Mouse (Mus musculus) thymus, postnatal 14 days (tissue): ENCODE data around the gene Car6.

Source experiments
- DNase-seq: peaks from one replicate; pipeline ENCODE4 v3.0.0; 2021

Gene Car6

DNA sequence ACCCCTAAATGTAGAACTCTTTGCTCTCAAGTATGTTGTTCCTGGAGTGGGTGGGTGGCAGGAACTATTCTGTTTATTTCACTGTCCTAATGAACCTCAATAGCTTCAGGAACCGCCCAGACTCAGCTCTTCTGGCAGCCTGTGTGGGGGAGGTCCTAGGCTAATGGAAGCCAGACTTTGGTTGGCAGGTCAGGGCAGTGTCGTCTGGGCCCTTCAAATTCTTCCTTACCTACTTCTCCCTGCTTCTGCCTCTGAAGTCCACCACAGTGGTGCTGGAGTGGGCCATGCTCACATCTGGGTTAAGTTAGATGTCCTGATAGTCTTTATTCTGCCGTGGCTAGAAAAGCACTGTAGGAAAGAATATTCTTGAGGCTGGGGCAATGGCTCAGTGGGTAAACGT is 23.0 kb downstream of the Car6 start:
- no peak for DNase-seq

- DNase-seq = no peak
Measured at GRCm38 (mm10) chr4:150177122-150177521, 24.0 kb downstream of the Car6 start.

DNA sequence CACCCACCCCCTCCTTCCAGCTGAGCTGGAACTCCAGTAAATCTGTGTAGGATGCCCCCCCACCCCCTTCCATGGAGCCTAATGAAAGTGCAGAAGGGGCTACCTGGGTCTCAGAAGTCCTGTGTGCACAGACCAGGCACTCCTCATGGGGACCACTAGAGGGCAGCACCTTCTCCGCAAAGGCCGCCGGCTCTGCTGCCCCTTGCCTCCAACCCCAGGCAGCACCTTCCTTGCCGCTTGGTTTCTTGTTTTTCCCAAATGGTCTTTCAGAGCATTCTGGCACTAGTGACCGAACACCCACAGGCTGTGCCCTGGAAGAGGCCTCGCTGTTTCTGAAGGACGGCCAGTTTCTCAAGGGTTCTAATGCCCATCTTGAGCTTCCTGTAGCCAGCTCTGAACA is 24.6 kb downstream of the Car6 start:
- peak; percentile 38 for DNase-seq

- no peak for DNase-seq
Measured at GRCm38 (mm10) chr4:150174027-150174426, 27.1 kb downstream of the Car6 start.

GRCm38 (mm10) chr4:150173281-150173680 is 27.9 kb downstream of the Car6 start:
- peak; percentile 33 for DNase-seq

- no peak for DNase-seq
Measured at GRCm38 (mm10) chr4:150172107-150172506, 29.0 kb downstream of the Car6 start.

GRCm38 (mm10) chr4:150168406-150168805 is 32.7 kb downstream of the Car6 start:
- DNase-seq = no peak

DNA sequence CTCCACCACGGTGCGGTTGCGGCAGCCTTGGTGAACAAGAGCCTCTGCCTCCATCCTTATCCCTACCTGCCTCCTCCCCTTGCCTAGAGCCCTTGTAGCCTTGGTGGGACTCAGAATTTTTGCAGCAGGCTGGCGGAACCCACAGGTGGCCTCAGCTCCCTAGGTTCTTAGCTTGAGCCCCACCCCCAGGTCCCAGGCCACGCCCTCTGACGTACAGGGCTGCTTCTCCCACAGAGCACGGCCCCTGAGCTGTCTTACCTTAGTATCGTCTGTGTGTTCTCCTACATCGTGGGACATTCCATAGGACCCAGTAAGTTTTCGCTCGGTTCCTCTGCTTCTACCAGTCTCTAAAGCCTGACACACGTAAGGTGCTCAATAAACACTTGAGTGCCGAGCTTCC is 36.3 kb downstream of the Car6 start:
- DNase-seq = no peak

DNA sequence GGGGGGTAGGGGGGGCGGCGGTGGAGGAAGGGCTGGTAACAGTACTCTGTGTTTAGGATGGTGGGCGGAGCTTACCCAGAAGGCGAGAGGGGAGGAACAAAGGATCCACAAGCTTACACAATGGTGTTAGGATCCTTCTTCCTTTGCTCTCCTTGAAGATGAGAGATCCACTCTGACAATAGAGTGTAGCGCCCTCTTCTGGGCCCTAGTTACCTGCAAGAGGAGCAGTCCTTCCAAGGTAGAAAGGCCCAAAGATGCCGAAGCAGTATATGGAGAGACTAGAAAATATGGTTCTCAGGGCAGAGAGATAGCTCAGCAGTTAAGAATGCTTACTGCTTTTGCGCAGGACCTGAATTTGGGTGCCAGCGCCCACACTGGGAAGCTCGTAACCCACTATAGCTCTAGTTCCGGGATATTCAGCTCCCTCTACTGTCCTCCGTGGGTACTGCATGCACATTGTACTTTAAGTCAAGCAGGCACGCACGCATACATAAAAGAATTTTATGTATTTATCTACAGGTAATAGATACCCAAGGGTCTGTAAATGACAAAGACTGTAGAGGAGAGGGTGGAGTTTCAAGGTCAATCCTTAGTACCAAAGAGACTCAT is 38.5 kb downstream of the Car6 start:
- DNase-seq = no peak

DNA sequence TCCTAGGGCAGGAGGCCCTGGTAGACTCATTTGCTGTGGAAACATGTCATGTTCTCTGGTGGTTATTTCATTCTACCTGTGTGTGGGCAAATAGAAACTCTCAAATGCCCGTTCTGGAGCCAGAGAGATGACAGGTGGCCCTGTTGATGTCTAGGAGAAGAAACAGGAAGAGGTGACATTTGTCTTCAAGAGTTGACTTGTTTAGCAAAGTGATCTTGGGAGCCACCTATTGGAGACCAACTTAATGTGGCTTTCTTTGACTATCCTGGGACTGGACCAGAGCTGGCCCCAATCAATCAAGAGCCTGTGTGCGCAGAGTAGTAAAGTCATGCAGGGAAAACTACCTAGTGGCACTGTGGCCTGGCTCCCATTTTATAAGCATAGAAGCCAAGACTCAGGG is 41.7 kb downstream of the Car6 start:
- DNase-seq = no peak

DNA sequence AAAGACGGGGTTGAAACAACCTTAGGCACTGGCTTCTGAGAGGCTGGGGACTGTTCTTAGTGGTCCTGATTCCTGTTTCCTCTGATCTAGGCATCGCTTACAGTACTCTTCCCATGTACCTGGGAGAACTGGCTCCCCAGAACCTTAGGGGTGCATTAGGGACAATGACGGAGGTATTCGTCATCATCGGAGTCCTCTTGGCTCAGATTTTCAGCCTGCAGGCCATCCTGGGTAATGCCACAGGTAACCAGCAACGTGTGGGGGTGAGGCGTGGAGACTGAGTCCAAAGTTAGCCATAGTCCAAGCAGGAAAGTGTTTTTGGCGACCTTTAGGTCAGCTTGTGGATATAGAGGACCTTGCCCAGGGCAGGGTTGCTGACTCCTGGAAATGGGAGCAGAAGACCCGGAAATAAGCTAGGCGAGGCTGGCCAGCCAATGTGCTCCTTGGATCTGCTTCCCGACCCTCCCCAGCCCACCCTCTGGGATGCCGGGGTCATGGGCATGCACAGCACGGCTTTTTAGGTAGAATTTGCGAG is 43.7 kb downstream of the Car6 start:
- no peak for DNase-seq

- no peak for DNase-seq
Measured at GRCm38 (mm10) chr4:150155731-150156130, 45.4 kb downstream of the Car6 start.

- DNase-seq = no peak
Measured at GRCm38 (mm10) chr4:150155301-150155700, 45.8 kb downstream of the Car6 start.

- no peak for DNase-seq
Measured at GRCm38 (mm10) chr4:150152483-150152882, 48.6 kb downstream of the Car6 start.

GRCm38 (mm10) chr4:150151045-150151444 is 50.1 kb downstream of the Car6 start:
- no peak for DNase-seq

- no peak for DNase-seq
Measured at GRCm38 (mm10) chr4:150146286-150146685, 54.8 kb downstream of the Car6 start.

- DNase-seq = no peak
Measured at GRCm38 (mm10) chr4:150144242-150144641, 56.9 kb downstream of the Car6 start.

GRCm38 (mm10) chr4:150140346-150140745 is 60.8 kb downstream of the Car6 start:
- DNase-seq = no peak

GRCm38 (mm10) chr4:150139090-150139489 is 62.0 kb downstream of the Car6 start:
- no peak for DNase-seq

- peak; percentile 60 for DNase-seq
Measured at GRCm38 (mm10) chr4:150138084-150138543, 63.0 kb downstream of the Car6 start.

- DNase-seq = no peak
Measured at GRCm38 (mm10) chr4:150137368-150138083, 63.6 kb downstream of the Car6 start.
